Mouse (Mus musculus): ENCODE results near the gene Trim8.

Trim8 gene

DNA sequence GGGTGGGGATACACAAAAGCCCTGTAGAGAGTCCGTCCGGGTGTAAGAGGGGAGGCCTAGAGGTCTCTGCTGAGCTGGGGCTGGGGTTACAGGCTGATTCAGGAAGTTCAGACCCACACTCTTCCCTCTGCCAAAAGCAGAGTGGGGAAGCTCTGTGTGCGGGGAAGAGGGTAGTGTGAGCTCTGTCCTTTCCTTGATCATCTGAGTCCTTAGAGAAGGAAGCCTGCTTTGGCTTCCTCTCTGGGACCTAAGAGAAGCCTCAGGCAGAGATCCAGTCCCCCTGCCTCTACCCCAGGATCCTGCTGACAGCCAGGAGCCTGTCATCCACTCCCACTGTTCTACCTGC is 4.8 kb downstream of the Trim8 start:
- DNase-seq: no peak

GRCm38 (mm10) chr19:46507181-46507581 is 5.7 kb downstream of the Trim8 start:
- no peak for DNase-seq

DNA sequence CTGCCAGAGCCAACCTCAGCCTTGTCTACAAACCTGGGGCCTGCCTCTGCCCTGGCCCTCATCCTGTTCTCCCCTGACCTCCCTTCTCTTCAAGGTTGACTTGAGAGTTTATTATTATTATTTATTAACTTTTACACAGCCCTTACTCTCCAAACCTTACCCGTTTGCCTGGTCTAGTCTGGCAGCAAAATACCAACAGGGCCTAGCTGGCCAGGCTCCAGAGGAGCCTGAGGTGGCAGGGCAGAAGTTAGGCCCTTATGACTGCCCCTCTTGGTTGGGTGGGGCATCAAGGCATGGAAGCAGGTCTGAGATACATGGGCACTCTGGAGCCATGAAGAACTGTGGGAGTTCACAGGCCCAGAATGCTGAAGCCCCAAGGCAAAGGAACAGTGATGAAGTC is 6.3 kb downstream of the Trim8 start:
- no peak for DNase-seq

DNA sequence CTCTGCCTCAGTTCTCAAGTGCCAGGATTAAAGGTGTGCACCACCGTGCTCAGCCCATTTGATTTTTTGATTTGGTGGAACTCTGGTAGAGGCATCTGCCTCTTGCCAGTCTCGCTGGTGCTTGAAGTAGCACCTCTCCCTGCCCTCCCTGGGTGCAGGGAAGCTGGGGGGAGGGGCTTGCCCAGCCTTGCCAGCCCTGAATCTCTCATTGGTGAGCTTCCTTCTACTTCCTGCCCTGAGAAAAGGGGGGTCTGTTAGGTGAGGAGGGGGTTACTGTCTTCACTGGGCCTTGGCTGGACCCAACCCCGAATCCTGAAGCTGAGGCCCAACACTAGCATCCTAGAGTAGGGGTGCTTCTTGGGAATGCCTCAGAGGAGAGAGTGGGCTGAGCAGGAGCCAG is 7.2 kb downstream of the Trim8 start:
- peak; percentile 62 for DNase-seq

DNA sequence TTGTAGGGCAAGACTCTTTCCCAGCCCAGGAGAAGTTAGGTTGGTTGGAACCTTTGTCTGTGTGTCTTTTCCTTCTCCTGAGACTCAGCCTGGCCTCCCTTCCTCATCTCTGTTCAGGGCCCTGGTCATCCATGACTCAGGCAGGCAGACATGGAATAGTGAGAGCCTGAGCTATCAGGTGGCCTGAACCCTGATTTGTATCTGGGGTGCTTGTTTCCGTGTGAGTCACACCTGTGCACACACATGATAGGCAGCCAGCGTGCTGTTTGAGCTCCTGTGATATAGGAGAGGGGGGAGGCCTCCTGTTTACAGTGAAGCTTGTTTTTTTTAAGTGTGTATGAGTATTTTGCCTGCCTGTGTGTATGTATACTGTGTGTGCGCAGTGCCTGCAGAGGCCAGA is 7.7 kb downstream of the Trim8 start:
- no peak for DNase-seq

GRCm38 (mm10) chr19:46509736-46510135 is 8.2 kb downstream of the Trim8 start:
- no peak for DNase-seq

DNA sequence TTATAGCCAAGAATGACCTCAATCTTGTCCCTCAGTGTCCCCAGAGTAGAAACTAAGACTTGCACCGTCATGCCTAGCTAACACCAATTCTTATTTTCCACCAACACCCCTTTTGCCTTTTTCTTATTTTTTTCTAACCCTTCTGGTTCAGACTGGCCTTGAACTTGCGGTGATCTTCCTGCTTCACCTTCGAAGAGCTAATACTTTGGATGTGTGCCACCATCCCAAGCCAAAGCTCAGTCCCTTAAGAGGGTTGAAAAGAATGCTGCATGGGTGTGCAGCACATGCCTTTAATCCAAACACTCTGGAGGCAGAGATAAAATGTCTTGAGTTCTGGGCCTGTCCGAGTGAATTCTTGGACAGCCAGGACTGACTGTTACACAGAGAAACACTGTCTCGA is 8.9 kb downstream of the Trim8 start:
- DNase-seq: no peak

- DNase-seq: peak; percentile 68
Measured at GRCm38 (mm10) chr19:46510824-46511223, 9.3 kb downstream of the Trim8 start.

DNA sequence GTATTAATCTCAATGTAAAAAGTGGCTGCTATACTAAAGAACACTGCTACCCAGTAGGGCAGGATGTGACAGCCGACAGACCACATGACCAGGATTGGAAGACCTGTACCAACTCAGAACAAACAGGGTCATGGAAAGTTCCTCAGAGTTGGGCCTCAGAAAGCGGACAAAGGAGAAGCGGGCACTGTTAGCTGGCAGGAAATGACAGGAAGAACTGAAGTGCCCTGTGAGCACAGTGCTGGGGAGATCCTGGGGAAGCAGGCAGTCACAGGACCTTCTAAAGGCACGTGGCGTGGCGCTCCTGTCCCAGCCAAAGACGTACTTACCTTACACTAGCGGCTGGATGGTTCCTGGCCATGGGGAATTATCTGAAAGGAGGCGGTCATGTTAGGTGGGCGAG is 9.8 kb downstream of the Trim8 start:
- DNase-seq: no peak

GRCm38 (mm10) chr19:46514387-46514786 is 12.9 kb downstream of the Trim8 start:
- DNase-seq: no peak

- DNase-seq: peak; percentile 13
Measured at GRCm38 (mm10) chr19:46515287-46515821, 13.9 kb downstream of the Trim8 start.

DNA sequence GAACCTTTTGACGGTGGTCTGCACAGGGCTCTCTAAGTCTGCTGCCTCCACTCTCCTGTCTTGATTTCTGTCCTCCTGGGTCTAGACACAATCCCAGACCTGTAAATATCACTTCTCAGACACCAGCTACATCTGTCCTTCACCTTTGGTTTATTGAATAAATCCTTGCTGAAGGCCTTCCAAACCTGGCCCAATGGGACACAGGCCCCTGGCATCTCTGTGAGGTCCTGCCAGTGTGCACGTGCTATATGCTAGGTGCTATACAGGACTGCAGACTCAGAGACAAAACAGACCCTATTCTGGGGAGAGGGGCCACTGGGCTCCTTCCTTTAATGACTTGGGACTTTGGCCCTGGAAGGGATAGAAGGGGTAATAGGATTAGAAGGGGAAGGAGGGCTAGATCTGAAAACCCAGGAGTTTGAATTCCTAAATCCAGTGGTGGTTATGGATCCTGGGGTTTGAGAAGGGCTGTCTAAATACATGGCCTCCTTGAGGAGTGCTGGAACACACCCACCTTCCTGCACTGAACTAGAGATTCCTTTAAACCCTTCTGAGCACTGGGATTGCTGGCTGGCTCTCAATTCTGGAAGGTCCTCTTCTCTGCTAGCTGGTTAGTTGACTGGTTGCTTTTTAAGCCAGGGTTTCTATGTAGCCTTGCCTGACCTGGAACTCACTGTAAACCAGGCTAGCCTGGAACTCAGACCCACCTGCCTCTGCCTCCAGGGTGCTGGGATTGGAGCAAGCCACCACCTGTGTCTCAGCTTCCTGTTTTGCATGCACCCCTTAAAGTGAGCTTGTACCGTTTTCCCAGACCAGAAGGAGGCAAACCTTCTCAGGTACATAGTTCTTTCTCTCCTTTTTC is 15.4 kb downstream of the Trim8 start:
- peak; percentile 72 for DNase-seq

GRCm38 (mm10) chr19:46517529-46518351 is 16.2 kb downstream of the Trim8 start:
- peak; percentile 44 for DNase-seq

GRCm38 (mm10) chr19:46518352-46518787 is 16.9 kb downstream of the Trim8 start:
- DNase-seq: peak; percentile 91

GRCm38 (mm10) chr19:46518828-46519621 is 17.5 kb downstream of the Trim8 start:
- peak; percentile 24 for DNase-seq

DNA sequence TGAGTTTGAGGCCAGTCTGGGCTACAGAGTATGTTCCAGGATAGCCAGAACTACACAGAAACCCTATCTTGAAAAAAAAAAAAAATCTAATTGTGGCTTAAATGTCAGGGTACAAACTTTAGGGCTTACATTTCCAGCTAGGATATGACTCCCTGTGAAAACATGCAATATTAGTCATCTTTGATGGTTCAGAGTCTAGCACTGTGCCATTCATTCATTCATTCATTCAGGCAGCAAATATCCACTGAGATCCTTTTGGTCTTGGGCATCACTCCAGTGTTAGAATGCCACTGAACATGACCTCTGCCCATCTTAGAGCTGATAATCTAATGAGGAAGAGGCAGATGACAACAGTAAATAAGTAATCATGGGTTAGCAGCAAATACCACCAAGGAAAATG is 20.2 kb downstream of the Trim8 start:
- no peak for DNase-seq

GRCm38 (mm10) chr19:46522433-46523044 is 21.0 kb downstream of the Trim8 start:
- DNase-seq: no peak

DNA sequence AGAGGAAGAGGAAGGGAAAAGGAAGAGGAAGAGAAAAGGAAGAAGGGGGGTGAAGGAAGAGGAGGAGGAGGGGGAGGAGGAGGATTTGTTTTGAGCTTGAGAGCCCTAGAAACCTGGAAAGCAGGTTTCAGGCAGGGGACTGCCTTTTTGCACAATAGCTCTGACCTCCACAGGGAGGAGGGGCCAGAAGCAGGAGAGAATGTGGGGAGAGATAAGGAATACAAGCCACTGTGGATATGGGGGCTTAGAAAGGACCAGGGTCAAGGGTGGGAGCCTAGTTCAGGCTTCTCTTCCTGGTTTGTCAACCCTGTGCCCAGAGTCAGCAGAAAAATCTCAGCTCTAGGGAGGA is 21.6 kb downstream of the Trim8 start:
- DNase-seq: no peak

- peak; percentile 53 for DNase-seq
Measured at GRCm38 (mm10) chr19:46523480-46524151, 22.1 kb downstream of the Trim8 start.

- no peak for DNase-seq
Measured at GRCm38 (mm10) chr19:46524152-46524544, 22.6 kb downstream of the Trim8 start.

GRCm38 (mm10) chr19:46524601-46525321 is 23.3 kb downstream of the Trim8 start:
- peak; percentile 30 for DNase-seq
